Mouse (Mus musculus) brain, embryonic 18.5 days (tissue): ENCODE data around the gene Cpne5.
"Not testable (repeated sequence)": the region's sequence is repeated elsewhere in the genome, so short reads cannot be mapped to it uniquely, and the experiment has no call there.

ENCODE experiments used
- DNase-seq: peaks from one replicate; pipeline ENCODE4 v3.0.0-alpha.2; 2012; ENCODE audit warnings: low read depth, low spot score

The Cpne5 gene

GRCm38 (mm10) chr17:29141577-29141976, 96.4 kb downstream of the Cpne5 start:
- DNase-seq = no peak

GRCm38 (mm10) chr17:29137906-29138305, 100.1 kb downstream of the Cpne5 start:
- DNase-seq = no peak

DNA sequence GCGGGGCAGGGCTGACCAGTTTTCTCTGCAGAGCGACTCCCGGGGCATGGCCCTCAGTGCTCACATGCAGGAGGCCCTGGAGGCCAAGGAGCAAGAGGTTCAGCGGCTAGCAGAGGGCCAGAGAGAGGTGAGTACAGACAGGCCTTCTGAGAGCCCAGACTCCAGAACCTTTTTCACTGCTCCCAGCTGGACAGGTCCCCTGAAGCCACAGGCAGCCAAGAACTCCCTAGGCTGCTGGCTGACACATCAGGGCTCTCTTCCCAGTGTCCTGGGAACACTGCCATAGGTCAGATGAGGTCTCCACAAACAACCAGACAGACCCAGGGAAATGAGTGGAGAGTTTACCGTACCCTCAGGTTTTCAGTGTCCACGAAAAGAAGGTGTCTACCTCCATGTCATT, 101.7 kb downstream of the Cpne5 start:
- no peak for DNase-seq

DNA sequence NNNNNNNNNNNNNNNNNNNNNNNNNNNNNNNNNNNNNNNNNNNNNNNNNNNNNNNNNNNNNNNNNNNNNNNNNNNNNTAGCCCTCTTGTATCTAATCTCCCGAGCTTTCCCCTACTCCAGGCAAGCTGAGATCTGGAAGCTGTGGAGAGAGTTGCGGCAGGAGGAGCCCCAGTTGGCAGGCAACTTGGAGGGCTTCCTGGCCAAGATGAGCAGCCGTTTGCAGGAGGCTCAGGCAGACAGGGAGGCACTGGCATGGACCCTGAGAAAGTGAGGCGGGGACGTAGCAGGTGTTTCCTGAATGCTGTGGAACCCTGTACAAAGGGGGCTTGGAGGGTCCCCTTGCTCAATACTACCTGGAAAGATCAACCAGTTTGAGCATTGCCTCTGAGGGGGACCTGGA, 102.9 kb downstream of the Cpne5 start:
- DNase-seq = no peak

DNA sequence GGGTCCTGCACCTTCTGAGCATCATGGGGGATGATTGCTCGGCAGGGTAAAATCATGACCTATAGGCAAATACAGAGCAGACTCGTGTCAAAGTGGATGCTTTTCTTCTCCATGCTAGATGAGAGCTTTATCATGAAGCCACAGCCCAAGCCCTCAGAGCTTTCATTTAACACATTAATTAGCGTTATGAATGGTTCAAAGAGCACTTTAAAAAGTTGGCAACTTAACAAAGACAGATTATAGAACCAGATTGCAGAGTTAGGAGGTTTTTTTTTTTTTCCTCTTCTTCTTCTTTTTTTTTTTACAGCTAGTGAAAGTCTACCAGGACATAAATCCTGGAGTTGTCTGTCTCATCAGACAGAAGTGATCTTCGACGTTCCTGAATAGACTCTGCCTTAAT, 108.6 kb downstream of the Cpne5 start:
- DNase-seq = no peak

DNA sequence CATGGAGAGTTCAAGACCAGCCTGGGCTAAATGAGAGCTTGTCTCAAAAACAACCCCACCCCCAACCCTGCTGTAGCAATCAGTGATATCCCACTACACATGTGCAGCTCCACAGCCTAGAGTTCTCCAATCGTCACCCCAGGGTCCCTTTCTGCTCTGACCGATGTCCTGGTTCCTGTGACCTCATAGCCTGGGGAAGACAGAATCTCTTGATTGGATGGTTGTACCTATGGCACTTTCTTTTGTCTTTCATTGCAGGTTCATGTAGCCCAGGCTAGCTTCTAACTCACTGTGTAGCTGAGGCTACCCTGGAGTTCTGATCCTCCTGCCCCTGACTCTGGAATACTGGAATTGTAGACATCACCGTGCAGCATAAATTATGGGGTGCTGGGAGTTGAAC, 111.4 kb downstream of the Cpne5 start:
- no peak for DNase-seq

DNA sequence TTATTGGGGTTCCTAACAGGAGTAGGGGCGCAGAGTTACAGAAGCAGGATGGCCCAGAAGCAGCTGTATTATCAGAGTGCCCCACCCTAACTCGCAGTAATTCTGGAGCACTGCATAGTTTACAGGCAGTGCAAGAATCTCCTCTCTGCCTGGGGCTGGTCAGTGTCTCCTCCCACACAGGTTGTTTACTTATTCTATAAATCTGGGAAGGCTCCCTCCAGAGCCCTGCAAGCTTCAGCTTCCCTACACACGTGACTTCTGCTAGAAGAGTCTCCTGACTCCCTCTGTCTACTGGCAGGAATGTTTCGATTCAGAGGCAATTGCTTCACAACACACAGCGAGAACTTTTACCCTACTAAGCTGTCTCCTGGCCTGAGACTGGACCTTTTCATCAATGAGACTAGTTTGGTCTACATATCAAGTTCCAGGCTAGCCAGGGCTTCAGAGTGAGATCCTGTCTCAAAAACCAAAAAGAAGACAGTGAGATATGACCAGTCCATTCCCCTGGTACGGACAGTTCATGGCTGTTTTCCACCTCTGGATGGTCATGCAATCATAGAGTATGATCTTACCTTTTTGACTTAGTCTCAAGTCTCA, 114.3 kb downstream of the Cpne5 start:
- no peak for DNase-seq

DNA sequence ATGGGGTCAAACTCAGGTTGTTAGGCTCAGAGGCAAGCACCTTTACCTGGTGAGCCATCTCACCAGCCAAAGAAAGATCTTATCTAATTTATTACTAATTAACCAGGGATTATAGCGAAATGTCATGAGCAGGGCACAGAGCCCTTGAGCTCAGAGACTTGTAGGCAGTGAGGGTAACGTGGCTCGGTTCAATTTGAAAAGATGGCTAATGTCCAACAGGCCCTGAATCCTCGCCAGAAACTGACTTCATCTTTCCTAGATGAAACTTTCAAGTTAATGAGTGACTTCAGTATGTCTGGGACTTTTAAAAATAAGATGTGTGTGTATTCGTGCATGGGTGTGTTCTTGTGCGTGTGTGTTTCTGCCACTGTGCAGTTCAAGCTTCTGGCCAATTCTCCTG, 115.2 kb downstream of the Cpne5 start:
- DNase-seq = no peak

DNA sequence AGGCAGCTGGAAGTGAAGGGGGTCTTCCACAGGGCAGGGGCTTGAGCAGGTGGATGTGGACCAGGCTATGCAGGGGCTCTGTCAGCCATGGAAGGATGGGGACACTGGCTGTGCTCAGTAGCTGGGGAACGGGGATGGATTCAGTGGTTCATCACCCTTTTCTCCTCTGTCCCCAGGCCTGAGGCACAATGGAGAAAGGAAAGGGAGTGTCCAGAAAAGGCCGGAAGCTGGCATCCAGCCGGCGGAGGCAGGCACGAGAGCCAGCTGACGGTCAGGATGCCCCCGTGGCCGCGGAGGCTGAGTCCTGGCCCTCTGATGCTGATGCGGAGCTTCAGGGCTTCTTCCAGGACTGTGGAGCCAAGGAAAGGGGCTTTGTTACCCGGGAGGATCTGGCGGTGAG, 117.3 kb downstream of the Cpne5 start:
- no peak for DNase-seq

DNA sequence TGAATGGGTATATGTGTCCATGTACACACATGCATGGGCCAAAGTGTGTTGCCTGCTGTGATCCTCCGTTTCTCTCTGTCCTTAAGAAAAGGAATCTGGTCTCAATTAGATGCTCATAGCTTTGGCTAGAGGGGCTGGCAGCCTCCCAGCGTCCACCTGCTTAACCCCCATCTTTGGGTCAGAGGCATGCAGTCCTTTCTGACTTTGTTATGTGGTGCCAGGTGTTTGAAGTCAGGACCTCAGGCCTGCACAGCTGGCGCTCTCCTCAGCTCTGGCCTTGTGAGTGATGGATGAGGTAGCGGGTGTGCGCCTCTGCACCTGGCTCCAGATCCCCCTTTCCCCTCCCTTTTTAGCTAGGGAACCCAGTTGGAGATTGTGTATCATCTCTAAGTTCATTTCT, 119.9 kb downstream of the Cpne5 start:
- DNase-seq = no peak

DNA sequence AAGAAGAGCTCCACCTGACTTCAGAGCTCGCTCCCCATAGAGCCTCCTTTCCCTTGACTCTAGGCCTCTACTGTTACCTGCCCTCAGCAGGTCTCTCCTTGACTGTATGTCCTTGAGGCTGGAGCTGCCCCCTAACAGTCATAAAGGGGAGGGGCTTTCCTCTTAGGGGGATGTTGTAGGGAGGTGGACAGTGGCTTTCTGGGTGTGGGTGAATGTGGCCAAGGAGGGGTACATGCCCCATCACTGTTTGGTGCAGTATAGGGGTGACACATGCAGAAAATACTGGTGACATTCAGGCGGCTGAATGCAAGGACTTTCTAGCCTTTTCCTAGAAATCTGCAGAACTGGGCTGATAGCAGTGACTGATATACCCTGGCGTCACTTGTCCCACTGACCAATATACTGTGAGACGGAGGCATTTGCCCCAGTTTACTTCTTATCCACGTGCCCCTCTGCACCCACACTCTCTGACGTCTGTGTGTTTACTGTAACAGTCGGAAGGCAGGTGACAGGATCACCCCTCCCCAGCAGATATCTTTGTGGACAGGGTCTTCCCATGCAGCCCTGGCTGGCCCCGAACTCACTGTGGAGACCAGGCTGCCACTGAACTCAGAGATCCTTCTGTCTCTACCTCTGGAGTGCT, 120.8 kb downstream of the Cpne5 start:
- no peak for DNase-seq

DNA sequence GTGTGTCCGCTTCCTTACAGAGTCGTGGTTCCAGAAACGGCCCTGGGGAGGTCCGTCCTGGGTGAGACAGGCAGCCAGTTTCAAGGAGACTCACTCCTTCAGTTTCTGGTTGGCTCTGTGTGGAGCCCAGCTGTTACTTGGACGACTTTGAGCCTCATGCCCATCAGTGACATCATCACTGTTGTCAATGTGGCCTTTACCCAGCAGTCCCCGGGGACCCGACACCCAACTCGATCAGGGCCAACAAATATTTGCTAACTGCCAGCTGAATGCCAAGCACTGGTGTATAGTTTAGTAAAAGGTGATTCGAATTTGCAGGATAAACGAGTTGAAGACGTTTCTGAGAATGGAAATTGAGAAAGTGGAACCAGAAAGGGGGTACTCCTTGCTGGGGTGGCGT, 121.9 kb downstream of the Cpne5 start:
- DNase-seq = no peak

GRCm38 (mm10) chr17:29113591-29114352, 124.2 kb downstream of the Cpne5 start, which contains the start of gene Rab44:
Rab44 (plus strand) TSS chr17:29114145.
- DNase-seq = no peak

GRCm38 (mm10) chr17:29111332-29111731, 126.6 kb downstream of the Cpne5 start:
- DNase-seq = no peak

DNA sequence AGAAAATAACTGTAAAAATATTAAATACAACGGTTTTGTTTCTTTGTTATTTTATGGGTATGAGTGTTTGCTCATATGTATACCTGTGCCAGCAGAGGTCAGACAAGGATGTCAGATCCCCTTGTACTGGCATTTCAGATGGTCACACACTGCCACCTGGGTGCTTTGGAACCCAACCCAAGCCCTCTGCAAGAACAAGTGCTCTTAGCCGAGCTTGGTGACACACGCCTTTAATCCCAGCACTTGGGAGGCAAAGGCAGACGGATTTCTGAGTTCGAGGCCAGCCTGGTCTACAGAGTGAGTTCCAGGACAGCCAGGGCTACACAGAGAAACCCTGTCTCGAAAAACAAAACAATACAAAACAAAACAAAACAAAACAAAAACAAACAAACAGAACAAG, 127.6 kb downstream of the Cpne5 start:
- not testable (repeated sequence) for DNase-seq
